Mouse (Mus musculus) duodenum, adult 2 months (tissue): ENCODE measurements around the gene Add1. TPM values are rescaled to one million over a fixed set of nuclear protein-coding genes. Genes with fewer than 3 reads are reported as not detected.

Source experiments
- polyA plus RNA-seq: library from polyadenylated mRNA; depleted of rRNA; stranded (reverse); fragments of >200 nt; gene quantifications from 2 replicates; pipeline ENCODE4 v1.2.3, GENCODE M21; 2012; ENCODE audit warnings: low replicate concordance; rRNA removed

Gene Add1
- polyA plus RNA-seq, result 97.3 and 170 TPM in 2 replicates

DNA sequence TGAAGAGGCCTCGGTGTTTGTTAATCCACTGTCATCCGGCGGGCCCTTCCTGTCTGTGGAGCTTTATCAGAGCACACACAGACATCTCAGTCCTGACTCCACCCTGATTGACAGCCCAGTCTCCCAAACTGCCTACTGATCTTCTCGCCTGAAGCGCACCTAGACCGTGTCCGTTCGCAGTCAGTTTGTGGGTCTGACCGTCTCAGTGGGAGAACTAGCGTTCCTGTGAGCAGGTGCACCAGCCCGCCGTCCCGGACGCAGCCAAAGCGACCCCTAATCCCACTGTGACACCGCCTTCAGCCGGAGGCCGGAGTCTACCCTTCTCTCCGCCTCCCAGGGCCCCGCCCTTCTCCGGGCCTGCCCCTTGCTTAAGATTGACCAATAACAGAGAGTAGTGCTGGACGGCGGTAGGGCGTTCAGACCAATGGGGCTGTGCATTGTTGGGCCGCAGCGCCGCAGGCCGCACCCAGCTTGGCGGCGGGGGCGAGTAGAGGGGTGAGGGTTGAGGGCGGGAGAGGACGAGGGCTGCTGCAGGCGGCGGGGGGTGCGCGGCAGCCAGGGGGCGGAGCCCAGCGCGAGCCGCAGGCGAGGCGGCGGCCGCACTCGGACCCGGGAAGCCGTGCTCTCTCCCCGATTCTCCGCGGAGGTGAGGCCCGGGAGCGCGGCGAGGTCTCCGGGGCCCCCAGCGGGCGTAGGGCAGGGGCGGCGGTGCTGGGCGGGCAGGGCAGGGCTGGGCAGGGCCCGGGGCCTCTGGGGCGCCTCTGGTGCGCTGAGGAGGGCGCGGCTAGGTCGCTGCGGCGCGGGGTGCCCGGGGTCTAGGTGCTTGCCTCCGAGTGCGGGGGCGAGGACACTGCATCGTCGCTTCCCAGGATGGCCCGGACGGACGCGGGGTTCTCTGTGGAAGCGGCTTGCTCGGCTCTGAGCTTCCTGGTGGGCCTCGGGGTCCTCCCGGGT, at the start of gene Add1:
Gene Add1 (plus strand): TSS at position 397 of the 954 bp plus-strand sequence.

DNA sequence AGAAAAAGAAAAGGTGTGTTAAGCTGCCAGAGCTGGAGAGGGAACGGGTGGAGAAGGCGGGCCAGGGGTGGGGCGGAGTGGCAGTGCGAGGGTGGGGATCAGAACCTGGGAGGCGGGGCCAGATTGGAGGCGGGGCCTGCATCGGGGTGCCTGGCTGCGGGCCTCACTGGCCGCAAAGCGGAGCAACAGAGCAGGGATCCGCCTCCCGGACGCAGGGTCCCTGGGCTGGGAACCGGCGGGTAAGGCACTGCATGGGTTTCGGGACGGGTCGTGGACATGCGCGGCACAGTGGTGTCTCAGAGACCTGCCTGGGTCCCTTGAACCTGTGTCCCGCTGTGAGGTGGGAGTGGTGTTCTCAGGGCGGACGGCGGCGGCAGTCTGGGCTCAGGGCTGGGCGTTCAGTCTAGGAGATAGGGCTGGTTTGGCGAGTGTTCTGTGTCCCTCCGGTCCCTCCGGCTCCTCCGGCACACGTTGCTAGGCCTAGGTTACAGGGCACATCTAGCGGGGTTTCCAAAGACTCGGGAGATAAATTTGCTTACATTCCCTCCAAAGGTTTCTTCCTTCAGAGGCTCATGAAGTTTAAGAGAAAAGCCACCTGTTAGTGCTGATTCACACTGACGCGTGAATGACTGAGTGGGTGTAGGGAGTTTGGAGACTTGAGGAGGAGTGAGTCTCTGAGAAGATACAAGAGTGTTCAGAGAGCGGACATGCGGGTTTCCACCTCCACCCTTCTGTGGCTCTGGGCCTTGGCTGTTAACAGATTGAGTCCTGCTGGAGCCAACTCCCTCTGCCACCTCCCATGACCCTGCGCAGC, 47.6 kb upstream of the Add1 start, which contains the start of gene Sh3bp2:
Gene Sh3bp2 (plus strand): TSS at position 176 of the 814 bp plus-strand sequence.

DNA sequence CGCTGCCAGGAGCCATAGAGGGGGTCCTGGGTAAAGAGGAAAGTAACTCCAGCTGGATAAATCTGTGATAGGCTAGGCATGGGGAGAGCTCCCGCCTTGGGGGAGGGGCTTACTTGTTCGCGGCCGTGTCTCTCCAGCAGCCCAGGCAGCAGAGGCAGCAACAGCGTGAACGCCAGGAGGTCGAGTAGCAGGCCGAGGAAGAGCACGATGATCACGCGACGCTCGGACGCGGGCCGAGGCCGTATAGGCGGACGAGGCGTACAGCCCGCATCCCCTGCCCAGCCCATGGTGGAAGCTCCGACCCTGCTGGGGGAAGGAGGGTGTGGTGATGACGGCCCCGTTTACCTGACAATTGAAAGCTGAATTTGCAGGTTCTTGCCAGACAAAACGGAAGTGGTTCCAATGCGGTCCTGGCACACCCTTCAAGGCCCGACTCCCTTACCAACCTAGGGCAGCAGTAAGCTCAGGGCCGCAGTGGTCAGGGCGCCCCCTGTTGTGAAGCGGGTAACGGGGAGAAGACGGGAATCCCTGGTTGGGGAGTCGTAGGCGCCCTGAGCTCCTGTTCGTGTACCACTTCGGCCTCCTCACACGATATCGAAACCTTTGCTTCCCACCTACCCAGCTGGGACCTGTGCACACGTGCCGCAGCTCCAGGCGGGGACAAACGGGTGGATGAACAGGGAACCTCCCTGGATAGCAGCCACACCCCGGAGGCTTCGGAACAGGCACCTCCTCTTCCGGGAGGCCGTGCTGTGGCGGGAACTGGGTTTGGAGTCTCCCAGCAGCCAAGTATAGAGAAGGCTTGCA, 63.2 kb downstream of the Add1 start, which contains the start of gene Mfsd10:
Gene Mfsd10 (minus strand): TSS at position 732 of the 807 bp plus-strand sequence.

DNA sequence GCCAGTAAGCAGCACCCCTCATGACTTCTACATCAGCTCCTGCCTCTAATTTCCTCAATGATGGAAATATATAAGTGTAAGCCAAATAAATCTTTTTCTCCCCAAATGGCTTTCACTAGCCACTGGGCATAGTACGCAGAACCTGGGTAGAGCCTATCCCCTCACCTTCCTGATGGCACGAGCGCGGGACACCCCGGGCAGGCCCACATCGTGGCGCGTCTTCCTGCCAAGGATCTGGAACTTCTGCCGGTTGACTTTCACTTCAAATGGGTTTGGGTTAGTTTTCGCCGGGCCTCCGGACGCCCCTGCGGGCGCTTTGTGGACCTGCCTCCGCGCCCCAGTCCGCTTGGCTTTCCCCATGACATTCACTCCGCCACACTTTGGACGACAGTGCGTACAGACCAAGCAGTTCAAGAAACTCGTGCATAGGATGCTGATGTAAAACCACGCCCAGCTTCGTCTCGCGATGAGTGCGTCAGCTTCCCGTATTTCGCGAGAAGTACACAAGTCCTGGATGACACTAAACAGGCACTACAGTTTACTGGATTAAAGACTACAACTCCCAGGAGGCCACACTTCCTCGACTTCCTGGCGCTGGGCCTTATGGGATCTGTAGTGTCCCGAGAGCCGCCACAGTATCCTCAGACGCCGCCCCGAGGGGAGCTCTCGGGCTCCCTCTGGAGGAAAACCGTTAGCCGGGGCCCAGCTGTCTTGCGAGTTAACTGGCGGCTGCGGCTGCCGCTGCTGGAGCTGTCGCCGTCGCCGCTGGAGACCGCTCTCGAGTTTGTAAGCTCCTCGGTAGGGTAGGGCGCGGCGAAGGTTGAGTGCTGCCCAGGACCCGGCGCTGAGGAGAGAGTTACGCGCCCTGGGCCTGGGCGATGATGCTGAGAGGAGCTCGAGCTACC, 86.5 kb downstream of the Add1 start, which contains the start of the genes Nop14 and Grk4:
Gene Nop14 (minus strand): TSS at position 463 of the 905 bp plus-strand sequence.
Gene Grk4 (plus strand): TSS at position 694 of the 905 bp plus-strand sequence.

Other genes with a start within 250 kb of the Add1 start
- gene Rnf4, start 237.4 kb upstream of the Add1 start, polyA plus RNA-seq, result 18.7 and 19.7 TPM in 2 replicates
- gene Fam193a, start 203.7 kb upstream of the Add1 start, polyA plus RNA-seq, result 12.9 and 15.7 TPM in 2 replicates
- 9.8 and 22.7 TPM in 2 replicates for gene Tnip2, start 59.7 kb upstream of the Add1 start, polyA plus RNA-seq
- 4.9 and 10.0 TPM in 2 replicates for gene Sh3bp2, start 47.8 kb upstream of the Add1 start, polyA plus RNA-seq
- gene Mfsd10, start 63.5 kb downstream of the Add1 start, polyA plus RNA-seq, result 117 and 125 TPM in 2 replicates
- gene Nop14, start 86.5 kb downstream of the Add1 start, polyA plus RNA-seq, result 4.6 and 5.9 TPM in 2 replicates
- 0.31 and 0.50 TPM in 2 replicates for gene Grk4, start 86.7 kb downstream of the Add1 start, polyA plus RNA-seq
- gene Htt, start 188.1 kb downstream of the Add1 start, polyA plus RNA-seq, result 4.4 and 5.9 TPM in 2 replicates